Mouse (Mus musculus) liver, embryonic 13.5 days (tissue): ENCODE data around the gene Aspn. TPM values are rescaled to one million over a fixed set of nuclear protein-coding genes. Genes with fewer than 3 reads are reported as not detected.
"Not testable (repeated sequence)": the region's sequence is repeated elsewhere in the genome, so short reads cannot be mapped to it uniquely, and the experiment has no call there.

Experiments
- ATAC-seq: fragments of 200-750 bp; cut with Nextera tagmentation; 2 replicates; pipeline ENCODE4 v1.8.0; 2017; ENCODE audit warnings: low read depth, mild to moderate bottlenecking, moderate number of reproducible peaks, moderate library complexity
- DNase-seq: peaks from one replicate; pipeline ENCODE4 v3.0.0; 2022
- H3K27ac ChIP-seq: fragments of 300-500 bp; sonication (generic); 2 replicates; pipeline ENCODE4 v1.5.1; 2015; ENCODE audit warnings: moderate library complexity, mild to moderate bottlenecking, inconsistent platforms
- H3K27me3 ChIP-seq: fragments of 300-500 bp; sonication (generic); 2 replicates; pipeline ENCODE4 v1.6.1; 2015; ENCODE audit warnings: mild to moderate bottlenecking, inconsistent platforms
- H3K36me3 ChIP-seq: fragments of 300-500 bp; sonication (generic); 2 replicates; pipeline ENCODE4 v1.6.1; 2015; ENCODE audit warnings: mild to moderate bottlenecking, inconsistent platforms
- H3K4me1 ChIP-seq: fragments of 300-500 bp; sonication (generic); replicated peaks from 2 replicates; pipeline ENCODE4 v1.6.1; 2015; ENCODE audit warnings: inconsistent platforms
- H3K4me2 ChIP-seq: fragments of 300-500 bp; sonication (generic); 2 replicates; pipeline ENCODE4 v1.6.1; 2015; ENCODE audit warnings: inconsistent platforms, mild to moderate bottlenecking, moderate library complexity
- H3K4me3 ChIP-seq: fragments of 300-500 bp; sonication (generic); replicated peaks from 2 replicates; pipeline ENCODE4 v1.5.1; 2015; ENCODE audit warnings: mild to moderate bottlenecking, inconsistent platforms
- H3K9ac ChIP-seq: fragments of 300-500 bp; sonication (generic); 2 replicates; pipeline ENCODE4 v1.6.1; 2015; ENCODE audit warnings: mild to moderate bottlenecking, inconsistent platforms
- H3K9me3 ChIP-seq: fragments of 300-500 bp; sonication (generic); replicated peaks from 2 replicates; pipeline ENCODE4 v1.6.1; 2016; ENCODE audit warnings: inconsistent platforms
- WGBS: fragments of 180-500 bp; shearing (Covaris S2); methylation state at CpG from one replicate; pipeline ENCODE4 v1.1.7; 2015; ENCODE audit not compliant: insufficient replicate concordance; 5-methylcytosine and 5-hydroxymethylcytosine counted together
- polyA plus RNA-seq: library from polyadenylated mRNA; unstranded; fragments of >200 nt; fragmentation: Nextera tagmentation; extraction: Ambion mirVana; gene quantifications from 2 replicates; pipeline ENCODE4 v1.2.1, GENCODE M21; 2015

Gene Aspn
- polyA plus RNA-seq, 1 experiment from 2014 or later, result 0.89 TPM

GRCm38 (mm10) chr13:49584307-49585005 is 40.2 kb downstream of the Aspn start:
- H3K27ac ChIP-seq, result no peak overlapping the region
- H3K27me3 ChIP-seq, result no peaks in the 10 kb centered on the region
- no peaks in the 10 kb centered on the region for H3K4me1 ChIP-seq
- no peak overlapping the region for H3K4me3 ChIP-seq
- ATAC-seq (no peak), DNase-seq (no peak)
- no peaks in the 10 kb centered on the region for H3K9me3 ChIP-seq
- H3K9ac ChIP-seq, result no peak overlapping the region
- WGBS, result 79% methylated on average over 8 of the region's 8 CpGs
- no peaks in the 10 kb centered on the region for H3K36me3 ChIP-seq
- H3K4me2 ChIP-seq, result no peak overlapping the region

- no peak for ATAC-seq
- Histone ChIP-seq H3K4me3 (no peak overlapping the region), H3K4me1 (no peaks in the 10 kb centered on the region), H3K36me3 (no peaks in the 10 kb centered on the region), H3K27me3 (no peaks in the 10 kb centered on the region), H3K4me2 (no peak overlapping the region), H3K9me3 (no peaks in the 10 kb centered on the region), H3K27ac (no peak overlapping the region), H3K9ac (no peak overlapping the region)
- no peak for DNase-seq
- WGBS, result 89% methylated on average over 6 of the region's 6 CpGs
Observed at GRCm38 (mm10) chr13:49586062-49586461, 41.8 kb downstream of the Aspn start.

- H3K9me3 ChIP-seq, H3K4me3 ChIP-seq, H3K4me1 ChIP-seq, DNase-seq, H3K27ac ChIP-seq, H3K36me3 ChIP-seq, H3K4me2 ChIP-seq, ATAC-seq, H3K9ac ChIP-seq, H3K27me3 ChIP-seq: not testable (repeated sequence)
- WGBS, result 82% methylated on average over 2 of the region's 2 CpGs
Observed at GRCm38 (mm10) chr13:49602541-49602940, 58.3 kb downstream of the Aspn start.

GRCm38 (mm10) chr13:49603603-49604002 is 59.4 kb downstream of the Aspn start:
- Histone ChIP-seq H3K4me1 (no peaks in the 10 kb centered on the region), H3K27ac (no peak overlapping the region), H3K36me3 (peaks cover 6% of the 10 kb centered on the region; the same call in 1 of the 2 replicates), H3K27me3 (no peaks in the 10 kb centered on the region), H3K9me3 (no peaks in the 10 kb centered on the region), H3K9ac (no peak overlapping the region), H3K4me2 (no peak overlapping the region), H3K4me3 (no peak overlapping the region)
- DNase-seq (no peak), ATAC-seq (no peak)

- no peak within 1 kb of the TSS for H3K4me3 ChIP-seq
Observed at GRCm38 (mm10) chr13:49607714-49608113, 63.5 kb downstream of the Aspn start, which contains the start of gene Ogn. Gene Ogn (plus strand): TSS chr13:49608046.

GRCm38 (mm10) chr13:49608589-49609322 is 64.5 kb downstream of the Aspn start:
- 76% methylated on average over 4 of the region's 4 CpGs for WGBS
- no peak overlapping the region for H3K27ac ChIP-seq
- DNase-seq, result no peak
- H3K4me3 ChIP-seq, result no peak overlapping the region
- no peak overlapping the region for H3K9ac ChIP-seq
- H3K4me2 ChIP-seq, result no peak overlapping the region
- H3K4me1 ChIP-seq, result no peaks in the 10 kb centered on the region; the same call in 1 of the 2 replicates
- H3K36me3 ChIP-seq, result no peaks in the 10 kb centered on the region
- ATAC-seq, result no peak
- no peaks in the 10 kb centered on the region for H3K9me3 ChIP-seq
- H3K27me3 ChIP-seq, result no peaks in the 10 kb centered on the region

More at GRCm38 (mm10) chr13:49607714-49608113, 63.5 kb downstream of the Aspn start, which contains the start of gene Ogn:
- Histone ChIP-seq H3K9me3 (no peaks in the 10 kb centered on the region), H3K27ac (no peak within 1 kb of the TSS), H3K4me1 (no peaks in the 10 kb centered on the region), H3K9ac (no peak within 1 kb of the TSS), H3K27me3 (no peaks in the 10 kb centered on the region), H3K36me3 (no peaks in the 10 kb centered on the region), H3K4me2 (no peak within 1 kb of the TSS)
- ATAC-seq (no peak), DNase-seq (no peak)
- 81% methylated on average over 4 of the region's 4 CpGs for WGBS

- DNase-seq (peak; percentile 28), ATAC-seq (peak; percentile 87)
- Histone ChIP-seq H3K27me3 (no peaks in the 10 kb centered on the region), H3K4me1 (peaks cover 39% of the 10 kb centered on the region), H3K36me3 (no peaks in the 10 kb centered on the region), H3K9ac (no peak overlapping the region), H3K4me2 (peak overlapping the region; percentile 41), H3K9me3 (no peaks in the 10 kb centered on the region), H3K4me3 (no peak overlapping the region), H3K27ac (peak overlapping the region; percentile 72)
- WGBS, result 25% methylated on average over 3 of the region's 3 CpGs
Observed at GRCm38 (mm10) chr13:49617021-49617420, 72.8 kb downstream of the Aspn start.

Other genes with a start within 250 kb of the Aspn start
- gene Fgd3, start 224.1 kb upstream of the Aspn start, polyA plus RNA-seq, result 0.37 and 0.39 TPM in 2 replicates
- gene Bicd2, start 202.9 kb upstream of the Aspn start, polyA plus RNA-seq, result 9.0 and 10.5 TPM in 2 replicates
- gene Ippk, start 123.2 kb upstream of the Aspn start, polyA plus RNA-seq, result 10.1 and 11.7 TPM in 2 replicates
- gene Tes3-ps, start 51.1 kb upstream of the Aspn start, polyA plus RNA-seq, result 1.0 TPM in 2 replicates
- gene Ecm2, start 39.6 kb upstream of the Aspn start, polyA plus RNA-seq, result 0.18 and 0.23 TPM in 2 replicates
- gene Omd, start 38.0 kb downstream of the Aspn start, polyA plus RNA-seq, result 0.48 and 0.53 TPM in 2 replicates
- gene Ogn, start 63.6 kb downstream of the Aspn start, polyA plus RNA-seq, result 2.8 and 3.5 TPM in 2 replicates
- 33.8 and 39.7 TPM in 2 replicates for gene Cenpp, start 108.3 kb downstream of the Aspn start, polyA plus RNA-seq
- gene Nol8, start 108.6 kb downstream of the Aspn start, polyA plus RNA-seq, result 13.9 and 15.5 TPM in 2 replicates
- gene Iars, start 137.7 kb downstream of the Aspn start, polyA plus RNA-seq, result 57.3 and 73.9 TPM in 2 replicates